Mouse (Mus musculus): ENCODE measurements around the gene Mmp11.

GRCm38 (mm10) chr10:75975216-75975615 lies 38.9 kb upstream of the Mmp11 start:
- TF ChIP-seq CTCF (IDR thresholded peaks at IDR 0.05; ENCODE audit: low read depth) (peak; percentile 81), EP300 (IDR thresholded peaks at IDR 0.05; ENCODE audit: low read depth) (no peak)
